Mouse (Mus musculus): ENCODE results near the gene Sik2.

Gene Sik2

DNA sequence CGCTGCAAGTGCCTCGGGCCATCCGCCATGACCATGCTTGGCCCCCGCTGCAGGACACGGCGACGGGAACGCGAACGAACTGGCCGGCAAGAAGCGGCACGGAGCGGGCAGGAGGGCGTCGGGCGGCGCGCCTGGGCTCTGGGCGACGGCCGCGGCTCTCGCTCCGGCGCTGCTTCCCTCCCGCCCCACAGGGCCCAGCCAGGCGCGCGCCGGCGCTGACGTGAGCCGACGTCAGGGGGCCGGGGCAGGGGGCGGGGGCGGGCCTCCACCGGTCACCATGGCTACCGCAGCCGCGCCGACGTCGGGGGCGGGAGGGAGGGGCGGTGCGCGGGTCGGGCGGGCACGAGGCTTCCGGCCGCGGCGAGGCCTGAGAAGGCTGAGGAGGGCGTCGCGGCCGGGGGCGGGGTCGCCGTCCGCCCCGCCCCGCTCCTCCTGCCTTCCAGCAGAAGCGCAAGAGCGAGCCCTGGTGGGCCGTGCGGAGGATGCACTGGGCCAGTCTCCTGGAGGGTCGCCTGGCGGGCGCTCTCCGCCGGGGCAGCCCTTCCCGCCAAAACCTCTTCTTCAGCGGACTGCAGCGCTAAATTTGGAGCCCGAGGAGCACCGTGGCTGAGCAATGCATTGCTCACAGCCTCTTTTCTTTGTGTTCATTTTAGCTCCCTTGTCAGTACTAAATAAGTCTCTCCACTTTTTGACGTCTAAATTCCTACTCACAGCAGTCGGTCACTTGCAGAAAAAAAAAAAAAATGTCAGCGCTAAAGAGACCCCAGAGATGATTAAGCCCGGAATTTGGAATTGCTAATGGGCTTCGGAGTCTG lies at the start of gene Sik2:
Gene Sik2 (minus strand): TSS at position 233 of the 815 bp plus-strand sequence.
- DNase-seq (ENCODE audit: low spot score): peak; percentile 87

DNA sequence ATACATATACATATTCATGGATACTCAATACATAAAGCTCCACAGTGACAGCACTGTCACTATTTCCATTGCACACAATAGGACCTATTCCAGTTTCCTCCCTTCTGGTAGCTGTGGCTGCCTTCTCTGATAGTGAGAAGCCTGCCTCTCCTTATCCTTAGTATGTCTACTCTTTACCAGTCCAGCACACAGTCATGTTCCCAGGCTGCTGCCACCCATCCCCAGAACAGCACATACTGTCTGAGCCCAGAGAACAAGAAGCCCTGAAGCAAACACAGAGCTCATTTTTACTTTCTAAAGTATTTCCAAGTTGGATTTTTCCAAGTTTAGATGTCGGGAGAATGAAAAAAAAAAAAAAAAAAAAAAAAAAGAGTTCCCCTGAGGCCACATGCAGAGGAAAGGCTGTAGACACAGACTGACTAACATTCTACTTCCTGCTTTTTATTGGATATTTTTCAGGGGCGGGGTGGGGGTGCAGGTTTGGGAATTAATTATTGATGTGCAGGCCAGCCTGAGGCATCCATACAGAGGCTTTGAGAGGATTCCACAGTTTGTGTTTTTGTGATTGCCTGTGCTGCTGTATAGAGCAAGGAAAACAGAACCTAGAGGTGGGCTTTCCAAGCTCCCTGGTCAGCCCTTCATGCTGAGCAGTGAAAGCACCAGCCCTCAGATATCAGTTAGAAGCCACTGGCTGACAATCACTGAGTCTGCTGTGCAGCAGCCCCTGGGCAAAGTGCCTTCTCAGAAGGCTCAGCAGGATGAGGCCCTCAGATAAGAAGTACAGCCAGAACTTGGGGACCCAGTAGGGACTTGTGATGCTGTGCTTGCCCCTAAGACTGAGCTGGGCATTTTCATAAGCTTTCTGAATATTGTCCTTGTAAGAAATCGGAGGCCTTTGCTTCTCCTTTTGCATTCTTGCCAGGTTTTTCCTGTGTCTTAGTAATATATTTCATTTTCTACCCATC lies 47.8 kb upstream of the Sik2 start:
- no peak for DNase-seq (ENCODE audit: low spot score)

DNA sequence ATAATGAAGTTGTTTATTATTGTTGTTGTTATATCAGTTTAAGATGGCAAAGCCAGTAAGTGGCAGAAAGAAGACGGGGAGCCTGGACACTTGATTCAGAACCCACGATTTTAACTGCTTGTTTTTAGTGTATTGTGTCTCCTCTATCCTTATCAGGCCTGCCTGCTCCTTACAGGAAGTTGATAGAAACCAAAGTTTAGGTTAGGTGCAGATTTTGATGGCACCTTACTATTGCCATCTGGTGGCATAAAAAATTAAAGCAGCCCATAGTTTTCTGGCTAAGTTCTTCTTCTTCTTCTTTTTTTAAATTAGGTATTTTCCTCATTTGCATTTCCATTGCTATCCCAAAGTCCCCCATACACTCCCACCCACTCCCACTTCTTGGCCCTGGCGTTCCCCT lies 43.3 kb upstream of the Sik2 start:
- no peak for DNase-seq (ENCODE audit: low spot score)

DNA sequence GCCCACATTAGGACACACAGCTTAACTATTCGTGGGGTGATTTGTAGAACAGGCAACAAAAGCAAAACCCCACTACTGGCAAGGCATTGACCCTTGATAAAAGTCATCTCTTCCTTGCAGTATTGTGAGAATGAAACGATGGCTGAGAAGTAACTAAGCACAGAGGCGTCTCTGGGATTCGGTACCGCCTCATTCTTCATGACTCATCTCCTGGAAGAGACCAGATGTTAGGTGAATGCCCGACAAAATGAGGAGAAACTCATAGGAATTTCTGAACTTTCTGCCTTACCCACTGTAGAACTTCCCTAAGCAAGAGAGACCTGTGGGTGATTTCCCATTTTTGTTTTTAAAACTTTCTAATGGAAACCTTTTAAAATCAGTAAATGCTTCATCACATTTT lies 33.3 kb upstream of the Sik2 start:
- DNase-seq (ENCODE audit: low spot score): no peak

DNA sequence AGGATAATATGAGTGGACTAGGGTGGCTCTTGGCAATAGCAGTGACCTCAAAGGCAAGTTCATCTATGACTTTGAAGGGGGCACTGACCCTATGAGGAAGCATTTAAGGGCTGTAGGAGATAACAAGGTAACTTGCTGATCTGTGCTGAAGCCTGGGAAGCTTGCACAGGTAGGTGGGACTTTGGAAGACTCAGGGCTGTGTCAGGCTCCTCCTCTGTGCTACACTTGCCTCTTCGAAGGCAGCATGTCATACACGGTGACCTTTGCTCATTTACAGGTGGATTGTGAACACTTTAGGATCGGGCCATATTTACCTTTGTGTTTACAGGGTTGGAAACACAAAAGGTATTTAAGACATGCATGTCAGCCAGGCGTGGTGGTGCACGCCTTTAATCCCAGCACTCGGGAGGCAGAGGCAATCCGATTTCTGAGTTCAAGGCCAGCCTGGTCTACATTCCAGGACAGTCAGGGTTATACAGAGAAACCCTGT lies 32.7 kb upstream of the Sik2 start:
- DNase-seq (ENCODE audit: low spot score): no peak

DNA sequence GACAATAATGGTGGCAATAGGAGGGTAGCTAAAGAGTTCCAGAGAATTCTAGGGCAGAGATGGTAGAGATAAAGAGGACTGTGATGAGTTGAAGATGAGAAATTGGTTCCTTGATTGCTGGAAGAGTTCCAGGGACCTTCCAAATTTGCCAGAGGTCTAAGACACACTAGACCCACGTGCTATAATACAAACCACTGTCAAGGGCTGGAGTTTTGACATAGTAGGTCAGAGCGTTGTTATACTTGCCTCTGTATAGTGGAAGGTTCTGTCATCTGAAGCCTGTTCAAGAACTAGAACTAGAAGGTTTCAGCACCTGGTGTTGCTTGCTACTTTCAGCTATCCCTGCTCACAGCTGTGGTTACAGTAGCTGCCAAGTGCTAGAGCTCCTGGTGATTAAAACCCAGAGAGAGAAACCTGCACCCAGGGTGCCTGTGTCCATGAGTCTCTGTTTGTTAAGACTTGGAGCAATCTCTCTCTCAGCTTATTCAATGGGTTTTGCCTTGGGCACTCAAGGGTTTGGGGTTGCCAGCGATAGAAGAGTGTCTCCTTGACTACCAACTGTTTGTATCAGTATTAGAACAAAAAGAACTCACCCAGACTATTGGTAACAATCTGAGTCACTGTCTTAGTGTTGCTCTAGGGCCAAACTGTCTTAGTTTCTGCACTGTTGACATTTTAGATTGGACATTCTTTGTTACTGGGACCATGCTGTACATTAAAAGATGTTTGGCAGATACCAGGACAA lies 24.1 kb upstream of the Sik2 start:
- no peak for DNase-seq (ENCODE audit: low spot score)

DNA sequence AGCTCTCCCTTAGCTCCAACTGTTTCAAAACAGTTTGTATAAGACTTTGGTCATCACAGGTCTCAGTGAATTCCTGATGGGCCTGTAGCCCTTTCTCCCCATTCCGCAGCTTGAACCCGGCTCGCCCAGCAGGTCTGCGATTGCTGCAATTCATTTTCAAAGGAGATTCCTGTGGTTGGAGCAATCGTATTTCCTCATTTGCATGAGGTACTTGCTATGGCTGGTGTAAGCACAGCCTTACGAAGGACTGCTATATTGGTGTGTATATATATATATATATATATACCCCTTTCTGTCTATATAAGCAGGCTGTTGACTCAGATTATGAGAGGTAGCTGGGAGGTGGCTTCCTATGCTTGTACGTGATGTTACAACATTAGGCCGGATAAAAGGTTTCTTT lies 23.4 kb upstream of the Sik2 start:
- no peak for DNase-seq (ENCODE audit: low spot score)

DNA sequence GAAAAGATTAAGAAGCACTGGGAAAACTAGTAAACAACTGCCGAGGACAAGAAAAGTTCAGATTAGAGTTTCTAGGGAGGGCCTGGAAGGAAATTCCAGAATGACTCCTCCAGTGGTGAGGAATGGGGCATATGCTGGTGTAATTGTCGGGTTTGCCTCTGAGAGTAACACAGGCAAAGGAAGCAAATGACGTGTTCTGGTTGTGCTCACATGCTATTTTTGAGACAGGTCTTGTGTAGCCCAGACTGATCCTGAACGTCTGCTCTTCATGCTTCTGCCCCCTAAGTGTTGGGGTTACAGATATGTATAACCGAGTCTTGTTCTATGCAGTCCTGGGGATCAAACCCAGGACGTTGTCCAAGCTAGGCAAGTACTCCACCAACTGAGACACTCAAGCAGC lies 22.7 kb upstream of the Sik2 start:
- no peak for DNase-seq (ENCODE audit: low spot score)

DNA sequence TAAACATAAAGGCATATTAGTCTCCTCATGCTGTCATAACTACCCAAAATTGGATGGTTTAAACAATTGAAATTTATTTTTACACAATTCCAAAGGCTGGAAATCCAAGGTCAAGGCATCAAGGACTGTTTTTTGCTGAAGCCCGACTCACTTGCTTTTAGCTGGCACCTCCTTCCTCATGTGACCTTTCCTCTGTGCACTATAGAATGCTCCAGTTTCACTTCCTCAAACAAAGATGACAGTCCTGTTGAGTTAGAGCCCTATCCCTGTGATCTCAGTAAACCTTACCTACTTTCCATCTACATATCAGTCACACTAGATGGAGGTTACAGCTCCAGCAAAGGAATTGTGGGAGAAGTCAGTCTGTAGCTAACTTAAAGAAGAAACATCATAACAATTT lies 21.3 kb upstream of the Sik2 start:
- no peak for DNase-seq (ENCODE audit: low spot score)

DNA sequence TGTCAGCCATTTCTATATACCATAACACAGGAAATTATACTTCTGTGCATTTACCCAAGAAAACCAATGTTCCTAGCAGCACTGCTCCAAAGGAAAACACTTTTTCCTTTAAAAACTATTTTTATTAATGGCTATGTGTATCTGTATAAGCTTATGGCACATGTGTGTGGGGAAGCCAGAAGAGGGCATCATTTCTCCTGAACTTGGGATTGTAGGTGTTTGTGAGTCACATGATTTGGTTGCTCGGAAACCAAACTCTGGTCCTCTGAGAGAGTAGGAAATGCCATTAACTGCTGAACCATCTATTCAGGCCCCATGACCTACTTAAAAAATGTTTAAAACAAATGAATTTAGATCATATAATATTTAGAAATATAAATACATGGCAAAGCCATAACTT lies 18.1 kb upstream of the Sik2 start:
- no peak for DNase-seq (ENCODE audit: low spot score)

DNA sequence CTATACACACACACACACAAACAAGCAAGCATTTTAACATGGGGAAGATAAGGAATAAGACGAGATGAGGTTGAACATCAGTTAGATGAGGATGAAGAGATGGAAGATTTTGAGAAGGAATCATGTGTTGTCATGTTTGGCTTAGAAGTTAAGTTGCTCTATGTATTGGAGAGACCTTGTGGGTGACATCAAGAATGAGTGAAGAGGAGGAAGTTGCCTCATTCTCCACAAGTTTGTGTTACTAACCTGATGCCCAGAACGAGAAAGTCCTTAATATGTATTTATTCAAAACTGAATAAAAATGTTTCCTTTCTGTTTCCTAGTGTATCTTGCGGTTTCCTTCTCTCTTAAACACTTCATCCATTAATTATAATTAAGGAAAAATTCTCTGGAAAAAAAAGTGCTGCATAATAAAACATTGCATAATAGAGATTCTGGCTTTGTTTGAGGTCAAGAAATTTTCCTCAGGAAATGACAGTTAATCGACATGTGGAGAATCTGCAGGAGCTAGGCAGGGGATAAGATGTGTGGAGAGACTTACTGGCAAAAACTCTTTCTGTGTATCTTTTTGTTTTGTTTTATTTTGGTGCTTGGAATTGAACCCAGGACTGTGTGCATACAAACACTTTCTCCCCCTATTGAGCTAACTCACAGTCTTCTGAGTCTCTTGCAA lies 12.4 kb upstream of the Sik2 start:
- no peak for DNase-seq (ENCODE audit: low spot score)

DNA sequence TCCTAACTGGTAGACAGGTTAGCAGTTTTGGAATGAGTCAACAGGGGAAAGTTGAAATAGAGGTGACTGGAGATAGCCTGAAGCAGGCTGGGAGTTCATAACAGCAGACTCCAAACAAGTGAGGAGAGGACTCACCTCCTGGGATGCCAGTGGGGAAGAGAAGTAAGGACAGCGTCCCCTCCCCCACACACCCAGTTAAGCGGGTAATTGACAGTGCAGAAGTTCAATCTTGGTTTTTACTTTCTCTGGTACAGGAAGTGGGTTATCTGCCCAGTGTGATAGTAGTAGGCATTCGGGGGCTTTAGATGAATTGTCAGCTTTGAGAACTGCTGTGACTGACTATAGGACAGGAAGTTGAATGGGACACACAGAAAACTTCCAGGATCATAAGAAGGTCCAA lies 11.5 kb upstream of the Sik2 start:
- DNase-seq (ENCODE audit: low spot score): no peak

DNA sequence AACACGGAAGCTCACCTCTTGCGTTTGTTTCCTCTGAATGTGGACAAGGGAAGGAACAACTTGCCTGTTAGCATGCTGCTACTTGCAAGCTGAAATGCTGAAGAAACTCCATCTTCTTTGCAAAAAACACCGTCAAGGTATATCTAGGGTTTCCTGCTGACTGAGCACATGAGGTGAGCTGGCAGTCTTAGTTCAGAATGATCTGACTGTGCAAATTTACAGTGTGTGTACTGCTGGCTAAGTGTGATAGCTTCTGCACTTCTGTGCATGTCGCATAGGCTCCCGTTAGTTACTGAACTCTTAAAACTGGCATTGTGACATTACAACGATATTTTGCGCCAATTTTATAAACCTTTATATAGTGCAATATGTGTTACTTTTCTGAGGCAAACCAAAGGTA lies 10.8 kb upstream of the Sik2 start:
- no peak for DNase-seq (ENCODE audit: low spot score)

DNA sequence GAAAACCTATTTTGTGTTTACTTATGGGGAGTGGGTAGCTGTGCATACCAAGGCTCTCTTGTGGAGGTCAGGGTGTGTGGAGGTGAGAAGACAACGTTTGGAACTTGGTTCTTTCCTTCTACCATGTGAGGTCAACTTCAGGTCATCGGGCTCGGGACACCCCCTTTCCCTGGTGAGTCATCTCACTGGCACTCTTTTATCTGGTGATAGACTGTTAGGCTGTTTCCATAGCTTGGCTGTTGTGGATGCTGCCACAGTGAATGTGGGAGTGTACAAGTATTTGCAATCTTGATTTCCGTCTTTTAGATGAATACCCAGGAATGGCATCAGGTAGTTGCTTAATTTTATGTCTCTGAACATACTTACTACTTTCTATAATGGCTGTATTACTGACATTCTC lies 6.9 kb upstream of the Sik2 start:
- DNase-seq (ENCODE audit: low spot score): no peak

DNA sequence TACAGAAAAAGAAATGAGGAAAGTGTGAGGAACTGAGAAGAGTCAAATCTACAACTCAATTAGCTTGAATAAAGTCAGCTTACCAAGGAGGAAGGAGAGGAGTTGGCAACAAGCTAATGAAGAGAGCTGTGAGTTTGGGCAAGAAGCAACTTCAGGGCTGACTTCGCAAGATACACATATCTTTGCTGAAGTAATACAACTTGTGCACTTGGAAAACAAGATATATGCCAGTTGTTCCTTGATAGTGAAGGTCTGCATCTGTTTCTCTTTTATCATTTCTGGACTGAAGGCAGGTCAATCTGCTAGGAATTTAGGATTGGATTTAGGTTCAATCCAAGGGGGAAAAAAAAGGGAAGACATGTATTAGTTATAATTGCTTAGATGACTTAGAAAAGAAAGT lies 4.8 kb upstream of the Sik2 start:
- no peak for DNase-seq (ENCODE audit: low spot score)

DNA sequence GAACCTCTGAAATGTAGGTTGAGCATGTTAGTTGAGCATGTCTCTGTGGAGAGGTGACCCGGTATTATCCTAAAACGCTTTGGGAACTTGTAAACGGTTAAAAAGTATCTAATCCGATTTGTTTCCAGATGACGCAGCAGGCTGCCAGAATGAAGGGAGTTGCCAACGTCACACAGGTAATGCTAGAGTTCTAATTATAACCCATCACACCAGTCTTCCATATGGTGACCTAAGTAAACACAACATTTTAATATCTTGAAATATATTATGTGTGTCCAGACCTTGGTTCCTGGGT lies 730 bp upstream of the Sik2 start:
- DNase-seq (ENCODE audit: low spot score): no peak

DNA sequence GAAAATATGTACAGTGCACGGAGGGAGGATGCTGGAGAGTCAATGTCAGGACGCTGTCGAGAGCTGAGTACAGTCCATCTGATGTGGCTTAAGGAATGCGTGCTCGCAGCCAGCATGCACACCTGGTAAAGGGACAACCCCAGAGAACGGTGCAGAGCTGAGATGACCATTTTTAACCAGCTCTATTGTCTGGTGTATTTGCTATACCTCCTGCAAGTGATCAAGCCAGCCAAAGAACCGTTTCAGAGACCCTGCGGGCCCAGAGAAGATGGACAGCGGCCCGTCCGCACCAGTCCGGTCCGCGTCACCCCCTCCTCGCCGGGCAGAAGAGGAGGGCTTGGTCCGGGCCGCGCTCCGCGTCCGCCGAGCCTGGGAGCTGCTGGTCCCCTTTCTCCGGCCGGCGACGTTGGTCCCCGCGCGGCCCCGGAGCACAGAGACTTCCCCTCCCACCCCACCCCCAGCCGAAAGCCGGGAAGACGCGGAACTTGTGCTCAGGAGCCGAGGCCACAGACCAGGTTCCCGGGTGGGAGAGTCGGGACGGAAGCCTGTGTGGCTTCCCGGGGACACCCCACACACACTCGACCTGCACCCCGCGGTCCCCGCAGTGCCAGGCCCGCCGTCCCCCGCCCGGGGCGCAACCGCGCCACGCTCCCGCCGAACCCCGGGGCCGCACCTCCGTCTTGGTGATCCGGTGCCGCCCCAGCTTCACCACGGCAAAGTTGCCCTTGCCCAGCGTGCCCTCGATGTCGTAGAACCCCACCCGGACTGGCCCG lies 619 bp downstream of the Sik2 start:
- no peak for DNase-seq (ENCODE audit: low spot score)

DNA sequence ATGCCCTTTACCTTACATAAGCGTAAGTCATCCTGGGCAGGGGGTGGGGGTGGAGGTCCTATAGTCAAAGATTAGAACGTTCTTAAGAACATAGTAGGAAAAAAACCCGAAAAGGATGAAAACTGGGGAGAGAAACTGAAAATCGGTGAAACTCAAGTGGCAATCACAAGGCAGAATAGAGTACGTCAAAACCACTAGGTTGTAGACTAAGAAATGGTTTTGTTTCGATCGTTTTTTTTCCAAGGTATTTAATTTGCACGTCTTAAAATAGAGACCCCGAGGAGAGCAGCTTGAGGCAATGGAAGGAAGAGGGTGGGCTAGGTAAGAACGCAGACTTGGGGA lies 1.2 kb downstream of the Sik2 start:
- no peak for DNase-seq (ENCODE audit: low spot score)

DNA sequence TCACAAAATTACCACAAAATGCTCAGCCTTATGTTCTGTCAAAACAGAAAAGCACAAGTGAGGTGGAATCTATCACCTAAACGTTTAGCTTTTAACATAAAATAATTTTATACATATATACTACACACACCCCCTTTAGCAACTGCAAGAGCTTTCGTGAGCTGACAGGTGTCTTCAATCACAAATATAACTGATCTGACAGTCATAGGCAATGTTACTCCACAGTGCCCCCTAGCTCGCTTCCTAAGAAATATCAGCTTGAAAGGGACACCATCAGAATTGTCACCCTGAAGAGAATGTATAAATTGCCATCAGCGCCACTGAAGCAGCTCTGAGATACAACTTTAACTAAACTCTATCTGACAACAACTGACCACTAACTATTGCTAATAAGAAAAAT lies 2.0 kb downstream of the Sik2 start:
- peak; percentile 46 for DNase-seq (ENCODE audit: low spot score)

DNA sequence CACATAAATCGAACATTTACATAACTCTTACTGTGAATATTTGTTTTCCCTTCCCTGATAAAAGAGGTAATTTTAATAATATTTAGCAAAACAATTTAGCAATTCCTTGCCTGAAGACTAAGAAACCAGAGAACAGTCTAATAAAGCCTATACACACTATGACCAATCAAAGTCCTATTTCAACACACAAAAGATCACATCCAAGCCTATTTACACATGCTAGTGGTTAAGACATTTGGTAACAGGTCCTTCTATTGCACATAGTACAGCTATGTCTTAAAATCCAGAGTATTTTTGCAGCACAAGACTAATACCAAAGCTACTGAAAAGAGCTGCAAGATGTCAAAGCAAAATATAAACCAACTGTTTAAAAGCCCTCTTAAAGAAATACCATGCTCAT lies 4.8 kb downstream of the Sik2 start:
- no peak for DNase-seq (ENCODE audit: low spot score)

DNA sequence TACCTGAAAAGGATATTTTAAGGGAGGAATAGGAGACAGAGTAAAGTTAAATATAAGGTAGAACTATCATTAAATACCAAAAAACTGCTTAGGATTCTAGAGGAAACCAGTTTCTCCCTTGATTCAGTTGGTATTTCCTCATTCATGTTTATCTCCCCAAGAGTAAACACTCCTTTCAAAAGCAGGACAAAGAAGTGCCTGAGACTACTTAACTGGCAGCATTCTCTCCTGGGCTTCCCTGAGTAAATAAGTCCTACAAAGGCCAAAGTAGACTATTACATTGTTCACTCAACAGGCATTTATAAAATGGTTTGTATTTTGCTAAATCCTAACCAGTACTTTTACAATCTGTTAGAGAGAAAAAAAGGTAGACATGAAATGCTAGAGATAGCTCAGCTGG lies 22.2 kb downstream of the Sik2 start:
- DNase-seq (ENCODE audit: low spot score): no peak

Measured in layer of hippocampus, adult 11-12 months (tissue).